Mouse (Mus musculus) urinary bladder, adult 18-20 months (tissue): Measurements from ENCODE around the gene Ptpn3.

Experiments
- DNase-seq, 2 experiments: peaks; one replicate each; pipeline ENCODE4 v3.0.0; 2022; ENCODE audit warnings: low spot score in 2 of 2, mixed read lengths in 2 of 2

Gene Ptpn3

DNA sequence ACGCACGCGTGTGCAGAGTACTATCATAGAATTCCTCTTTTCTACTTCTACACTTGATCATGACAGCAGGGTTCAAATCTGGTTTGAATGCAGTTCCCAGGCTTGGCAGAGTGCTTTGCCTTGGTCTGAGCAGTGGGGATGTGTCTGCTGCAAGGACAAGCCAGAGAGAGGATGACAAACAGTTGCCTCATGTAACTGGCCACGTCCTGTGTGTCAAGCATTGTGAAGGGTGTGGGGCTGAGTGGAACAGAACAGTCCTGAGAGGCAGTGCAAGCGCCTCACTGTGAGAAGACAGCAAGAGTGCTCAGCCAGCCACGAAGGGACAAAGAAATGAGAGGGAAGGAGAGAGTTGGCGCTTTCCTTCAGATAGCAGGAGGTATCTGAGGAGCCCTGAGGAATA lies 37.9 kb downstream of the Ptpn3 start:
- DNase-seq, result no peak

GRCm38 (mm10) chr4:57263061-57263685 lies 38.5 kb downstream of the Ptpn3 start:
- DNase-seq, result no peak

DNA sequence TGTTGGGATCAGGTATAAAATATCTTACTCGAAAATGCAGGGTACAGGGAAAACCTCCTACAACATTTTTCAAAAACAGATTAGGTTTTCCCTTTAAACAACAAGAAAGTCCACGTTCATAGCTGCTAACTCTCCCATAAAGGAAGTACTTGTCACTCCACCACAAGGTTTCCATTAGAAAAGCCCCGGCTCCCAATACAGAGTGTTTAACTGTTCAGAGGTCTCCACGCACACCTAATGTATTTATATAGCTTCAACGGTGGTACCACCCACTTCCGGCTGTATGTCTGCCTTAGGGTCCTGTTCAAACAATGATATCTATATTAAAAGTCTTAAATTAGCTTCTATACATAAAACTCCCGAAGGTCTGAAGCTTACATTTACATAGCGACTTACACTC lies 39.2 kb downstream of the Ptpn3 start:
- DNase-seq, result no peak

- no peak for DNase-seq
Observed at GRCm38 (mm10) chr4:57261813-57262212, 39.8 kb downstream of the Ptpn3 start.

- no peak for DNase-seq
Observed at GRCm38 (mm10) chr4:57258159-57259035, 43.2 kb downstream of the Ptpn3 start.

DNA sequence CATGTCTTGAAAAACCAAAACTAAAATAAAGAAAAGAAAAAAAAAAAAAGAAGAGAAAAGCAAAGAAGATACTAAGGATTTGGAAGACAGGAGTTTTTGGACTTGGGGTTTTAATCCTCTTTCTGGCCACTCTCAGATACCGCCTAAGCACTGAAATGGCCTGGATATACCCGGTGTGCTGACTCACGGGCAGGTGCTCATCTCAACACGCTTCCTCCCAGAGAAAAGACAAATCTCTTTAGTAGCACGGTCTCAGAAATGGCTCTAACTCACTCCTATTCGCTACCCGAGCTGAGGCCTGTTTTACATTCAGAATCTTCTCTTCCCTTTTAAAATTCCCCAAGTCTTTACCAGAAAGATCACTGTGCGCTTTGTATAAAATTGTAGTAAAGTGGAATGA lies 44.2 kb downstream of the Ptpn3 start:
- no peak for DNase-seq

GRCm38 (mm10) chr4:57256761-57257160 lies 44.9 kb downstream of the Ptpn3 start:
- DNase-seq, result no peak

GRCm38 (mm10) chr4:57254412-57254811 lies 47.2 kb downstream of the Ptpn3 start:
- no peak for DNase-seq

- no peak for DNase-seq
Observed at GRCm38 (mm10) chr4:57250636-57251035, 51.0 kb downstream of the Ptpn3 start.

GRCm38 (mm10) chr4:57249108-57249507 lies 52.5 kb downstream of the Ptpn3 start:
- no peak for DNase-seq

GRCm38 (mm10) chr4:57244874-57245273 lies 56.8 kb downstream of the Ptpn3 start:
- no peak for DNase-seq

DNA sequence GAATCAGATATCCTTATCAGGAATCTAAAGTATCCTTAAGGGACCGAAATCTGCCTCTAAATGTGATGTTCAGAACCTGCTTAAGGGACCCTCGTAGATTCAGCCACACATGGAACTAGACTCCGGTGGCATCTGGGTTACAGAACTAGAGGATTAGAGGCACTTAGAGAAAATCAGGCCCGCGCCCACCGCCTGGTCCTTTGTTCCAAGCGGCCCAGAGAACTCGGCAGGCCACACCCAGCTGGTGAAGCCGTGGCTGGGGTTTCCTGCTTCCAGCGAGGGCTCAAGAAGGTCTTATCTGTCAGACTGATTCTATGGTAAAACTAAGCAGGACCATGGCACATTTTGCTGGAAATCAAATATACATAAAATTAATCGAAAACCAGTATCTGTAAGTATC lies 58.3 kb downstream of the Ptpn3 start:
- DNase-seq, result no peak

DNA sequence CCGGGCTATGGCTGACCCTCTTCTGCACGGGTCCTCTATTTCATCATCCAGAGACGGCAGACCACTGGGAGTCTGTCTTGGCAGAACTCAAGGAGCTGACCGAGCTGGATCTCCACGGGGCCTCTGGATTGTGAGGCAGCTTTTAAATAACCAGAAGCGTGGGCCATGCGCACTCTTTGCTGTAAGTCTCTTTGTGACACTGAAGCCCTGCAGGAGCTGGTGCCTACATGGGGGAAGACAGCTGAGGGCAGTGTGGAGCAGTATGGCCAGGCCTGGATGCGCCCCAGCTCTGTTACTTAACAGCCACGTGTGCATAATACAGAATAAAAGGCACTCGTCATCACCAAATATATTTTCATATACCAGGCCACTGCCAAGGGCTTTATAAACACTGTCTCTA lies 60.7 kb downstream of the Ptpn3 start:
- no peak for DNase-seq

DNA sequence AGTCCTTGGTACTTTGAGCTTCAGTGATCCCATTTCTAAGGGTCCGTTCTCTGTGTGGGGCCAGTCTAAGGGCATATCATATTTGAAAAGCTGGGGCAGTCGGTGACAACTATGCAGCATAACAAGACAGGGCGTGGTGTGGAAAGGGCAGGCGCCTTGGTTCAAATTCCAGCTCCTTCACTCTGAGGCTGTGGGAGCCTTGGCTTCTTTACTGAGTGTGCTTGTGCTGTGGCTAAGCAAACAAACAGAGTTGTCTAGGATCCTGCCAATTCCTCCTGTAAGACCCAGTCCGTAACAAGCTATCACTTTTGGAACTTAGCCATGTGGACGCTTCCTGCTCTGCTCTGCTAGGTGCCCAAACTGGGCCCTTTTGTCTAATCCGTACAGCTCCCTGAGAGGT lies 61.5 kb downstream of the Ptpn3 start:
- DNase-seq, result no peak

DNA sequence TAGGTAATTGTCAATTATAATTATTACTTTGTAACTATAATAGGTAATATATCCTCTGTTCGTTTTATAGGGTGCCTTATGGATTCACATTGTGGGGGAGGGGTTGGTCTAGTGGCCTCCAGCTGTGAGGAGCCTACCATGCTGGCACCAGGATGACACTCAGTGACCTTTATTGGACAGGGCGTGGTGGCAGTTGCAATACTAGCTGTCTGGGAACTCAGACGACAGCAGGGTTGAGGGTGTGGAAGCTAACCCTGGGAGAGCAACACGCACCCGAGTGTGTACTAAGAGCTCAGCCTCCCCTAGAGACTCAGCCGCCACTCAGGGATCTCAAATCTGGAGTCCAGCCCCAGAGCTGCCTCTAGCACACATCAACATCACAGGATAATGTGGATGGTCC lies 62.5 kb downstream of the Ptpn3 start:
- no peak for DNase-seq

DNA sequence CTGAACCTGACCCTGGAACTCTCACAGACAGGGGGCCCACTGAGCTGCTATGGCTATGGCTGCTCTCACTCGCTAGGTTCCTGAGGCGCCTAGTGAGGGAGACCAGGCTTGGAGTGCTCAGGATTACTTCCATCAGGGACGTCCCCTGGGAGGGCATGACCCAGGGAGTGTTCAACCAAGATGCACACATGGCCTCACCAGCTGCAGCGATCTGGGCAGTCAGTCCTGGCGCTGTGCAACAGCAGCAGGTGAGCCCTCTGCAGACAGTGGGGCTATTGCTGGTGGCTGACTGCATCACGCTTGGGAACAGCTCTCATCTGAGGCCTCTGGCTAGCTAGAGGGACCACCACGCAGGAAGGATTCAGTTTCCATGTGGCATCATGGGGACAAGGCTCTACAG lies 63.5 kb downstream of the Ptpn3 start:
- no peak for DNase-seq

DNA sequence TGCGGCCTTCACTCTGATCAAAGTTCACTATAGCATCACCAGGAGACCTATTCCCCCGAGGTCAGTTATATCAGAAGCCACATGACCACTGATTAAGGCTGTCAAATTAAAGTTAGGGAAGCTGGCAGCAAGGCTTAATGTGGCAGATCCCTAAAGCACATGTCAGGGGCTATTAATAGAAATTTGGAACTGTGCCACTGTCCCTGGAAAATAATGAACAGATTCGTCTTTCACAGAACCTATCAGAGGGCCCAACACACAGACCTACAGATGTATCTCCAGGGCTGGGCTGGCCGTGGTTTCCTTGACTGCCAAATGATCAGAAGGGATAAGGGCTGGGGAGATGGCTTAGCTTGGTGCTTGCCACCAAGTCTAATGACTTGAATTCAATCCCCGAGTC lies 65.1 kb downstream of the Ptpn3 start:
- no peak for DNase-seq

GRCm38 (mm10) chr4:57235741-57236140 lies 65.9 kb downstream of the Ptpn3 start:
- no peak for DNase-seq

GRCm38 (mm10) chr4:57234348-57234747 lies 67.3 kb downstream of the Ptpn3 start:
- DNase-seq, result no peak

- no peak for DNase-seq
Observed at GRCm38 (mm10) chr4:57232439-57232838, 69.2 kb downstream of the Ptpn3 start.

DNA sequence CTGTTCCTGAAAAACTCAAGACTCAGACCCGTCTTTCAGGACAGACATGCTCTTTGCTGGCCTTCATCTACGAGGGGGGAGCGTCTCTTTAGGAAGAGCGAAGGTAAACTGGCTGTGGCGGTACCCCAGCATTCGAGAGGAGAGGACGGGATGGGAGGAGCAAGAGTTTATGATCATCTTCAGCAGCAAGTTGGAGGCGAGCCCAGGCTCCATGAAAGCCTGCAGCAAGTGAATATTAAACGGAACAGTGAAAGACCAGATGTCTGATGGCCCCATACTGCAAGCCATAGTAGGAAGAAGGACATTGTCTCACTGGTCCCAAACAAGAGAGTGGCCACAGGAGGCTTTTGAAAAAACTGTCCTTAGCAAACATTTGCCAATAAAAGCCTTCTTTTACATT lies 70.3 kb downstream of the Ptpn3 start:
- DNase-seq, result no peak

- no peak for DNase-seq
Observed at GRCm38 (mm10) chr4:57230341-57230740, 71.3 kb downstream of the Ptpn3 start.
